Mouse (Mus musculus) forebrain, embryonic 14.5 days (tissue): ENCODE results near the gene Optn. TPM values are rescaled to one million over a fixed set of nuclear protein-coding genes. Genes with fewer than 3 reads are reported as not detected.

Experiments used
- ATAC-seq: fragments of 200-750 bp; cut with Nextera tagmentation; 2 replicates; pipeline ENCODE4 v1.8.0; 2017; ENCODE audit warnings: mild to moderate bottlenecking, moderate library complexity
- DNase-seq: peaks from one replicate; pipeline ENCODE4 v3.0.0-alpha.2; 2015; ENCODE audit warnings: low spot score
- H3K27ac ChIP-seq: fragments of 300-500 bp; sonication (generic); 2 replicates; pipeline ENCODE4 v1.5.1; 2014; ENCODE audit warnings: low read depth, mild to moderate bottlenecking, control low read depth, low read length, moderate library complexity
- H3K27me3 ChIP-seq: fragments of 300-500 bp; sonication (generic); replicated peaks from 2 replicates; pipeline ENCODE4 v1.6.1; 2014; ENCODE audit warnings: low read length, control low read depth, mixed read lengths; ENCODE audit not compliant: control insufficient read depth, insufficient read depth
- H3K36me3 ChIP-seq: fragments of 300-500 bp; sonication (generic); 2 replicates; pipeline ENCODE4 v1.6.1; 2014; ENCODE audit warnings: low read length, control low read depth; ENCODE audit not compliant: control insufficient read depth, insufficient read depth
- H3K4me1 ChIP-seq: fragments of 300-500 bp; sonication (generic); 2 replicates; pipeline ENCODE4 v1.6.1; 2014; ENCODE audit warnings: antibody characterized with exemption, low read length, control low read depth; ENCODE audit not compliant: control insufficient read depth, insufficient read depth
- H3K4me2 ChIP-seq: fragments of 300-500 bp; sonication (generic); 2 replicates; pipeline ENCODE4 v1.6.1; 2014; ENCODE audit warnings: mild to moderate bottlenecking, control low read depth, low read length
- H3K4me3 ChIP-seq: fragments of 300-500 bp; sonication (generic); 2 replicates; pipeline ENCODE4 v1.5.1; 2014; ENCODE audit warnings: low read depth, low read length, control low read depth
- H3K9ac ChIP-seq: fragments of 300-500 bp; sonication (generic); 2 replicates; pipeline ENCODE4 v1.6.1; 2014; ENCODE audit warnings: mild to moderate bottlenecking, low read length, control low read depth, moderate library complexity
- H3K9me3 ChIP-seq: fragments of 300-500 bp; sonication (generic); replicated peaks from 2 replicates; pipeline ENCODE4 v1.6.1; 2016; ENCODE audit warnings: low read length, control low read depth, mixed read lengths; ENCODE audit not compliant: control insufficient read depth
- WGBS: fragments of 180-500 bp; shearing (Covaris S2); extraction: QIAGEN DNeasy Blood & Tissue Kit; methylation state at CpG from one replicate; pipeline ENCODE4 v1.1.7; 2014; 5-methylcytosine and 5-hydroxymethylcytosine counted together
- polyA plus RNA-seq: library from polyadenylated mRNA; unstranded; fragments of >200 nt; fragmentation: Nextera tagmentation; extraction: Ambion mirVana; gene quantifications from 2 replicates; pipeline ENCODE4 v1.2.1, GENCODE M21; 2014

Optn gene
- polyA plus RNA-seq, 1 experiment from 2014 or later, result 4.5 TPM

DNA sequence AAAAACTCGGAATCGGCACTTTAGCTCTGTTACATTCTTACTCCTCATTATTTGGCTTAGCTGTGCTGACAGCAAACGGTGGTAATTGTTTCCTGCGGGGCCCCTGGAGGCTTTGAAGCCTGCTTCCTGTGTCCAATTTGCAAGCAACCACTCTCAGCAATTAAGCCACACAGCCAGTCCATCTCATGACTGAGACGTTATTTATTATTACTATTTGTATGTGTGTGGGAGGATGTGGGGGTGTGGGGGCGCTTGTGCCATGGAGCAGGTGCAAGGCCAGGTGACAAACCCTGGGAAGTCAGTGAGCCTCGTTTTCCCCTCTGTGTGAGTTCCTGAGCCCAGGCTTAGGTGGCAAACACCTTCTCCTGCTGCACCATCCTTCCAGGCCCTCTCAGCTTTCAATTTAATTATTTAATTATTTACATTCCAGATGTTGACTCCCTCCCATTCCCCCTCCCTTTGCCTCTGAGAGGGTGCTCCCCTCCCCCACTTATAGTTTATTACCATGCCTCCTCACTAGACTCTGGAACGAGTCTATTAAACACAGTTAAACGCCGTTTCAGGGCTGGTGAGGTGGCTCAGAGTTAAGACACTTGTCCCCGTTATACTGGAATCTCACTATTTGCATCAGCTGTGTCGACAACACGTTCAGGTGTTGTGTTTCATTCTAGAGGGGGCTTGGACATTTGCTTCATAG is 18.4 kb downstream of the Optn start:
- Histone ChIP-seq H3K36me3 (no peaks in the 10 kb centered on the region), H3K4me2 (no peak overlapping the region), H3K27me3 (no peaks in the 10 kb centered on the region), H3K9ac (no peak overlapping the region), H3K27ac (no peak overlapping the region), H3K4me1 (no peaks in the 10 kb centered on the region; the same call in 1 of the 2 replicates), H3K4me3 (no peak overlapping the region), H3K9me3 (no peaks in the 10 kb centered on the region)
- 26% methylated on average over 13 of the region's 13 CpGs for WGBS
- DNase-seq (peak; percentile 50), ATAC-seq (no peak)

DNA sequence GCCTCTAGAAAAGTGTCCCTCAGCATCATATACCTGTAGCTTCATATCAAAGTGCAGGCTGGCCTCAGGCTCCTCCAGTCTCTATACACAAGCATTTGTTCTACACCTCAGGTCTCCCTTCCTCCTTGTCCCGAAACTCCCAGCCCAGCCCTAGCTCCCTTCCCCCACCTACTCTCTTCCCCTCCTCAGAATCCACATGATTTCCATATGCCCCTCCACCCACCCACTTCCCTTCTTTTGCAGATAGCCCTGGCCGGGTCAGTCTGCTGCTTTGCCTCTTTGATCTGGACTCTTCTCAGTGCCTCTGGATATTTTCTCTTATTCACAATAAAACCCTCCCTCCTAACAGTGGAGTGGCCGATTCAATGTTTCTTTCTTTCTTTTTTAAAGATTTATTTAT is 19.5 kb downstream of the Optn start:
- Histone ChIP-seq H3K27ac (no peak overlapping the region), H3K9me3 (no peaks in the 10 kb centered on the region), H3K4me2 (no peak overlapping the region), H3K36me3 (no peaks in the 10 kb centered on the region), H3K9ac (no peak overlapping the region), H3K4me3 (no peak overlapping the region), H3K27me3 (no peaks in the 10 kb centered on the region), H3K4me1 (no peaks in the 10 kb centered on the region; the same call in 1 of the 2 replicates)
- WGBS, result 68% methylated on average over 3 of the region's 3 CpGs
- no peak for DNase-seq
- ATAC-seq, result no peak

DNA sequence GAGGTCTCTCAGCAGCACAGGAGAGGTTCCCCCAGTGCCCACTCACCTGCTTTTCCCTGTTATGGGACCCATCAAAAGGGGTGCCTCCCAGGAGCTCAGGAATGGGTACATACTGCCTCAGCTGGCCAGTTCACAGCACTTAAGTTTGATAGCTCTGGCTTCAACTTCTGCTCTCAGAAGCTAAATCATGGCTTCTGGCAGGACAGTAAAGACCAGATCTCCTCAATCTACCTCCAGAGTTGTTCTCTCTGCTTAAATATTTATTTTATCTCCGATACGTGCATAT is 20.4 kb downstream of the Optn start:
- no peak for DNase-seq
- Histone ChIP-seq H3K9me3 (no peaks in the 10 kb centered on the region), H3K27ac (no peak overlapping the region), H3K27me3 (no peaks in the 10 kb centered on the region), H3K9ac (no peak overlapping the region), H3K36me3 (no peaks in the 10 kb centered on the region), H3K4me1 (peaks cover under 1% of the 10 kb centered on the region), H3K4me3 (no peak overlapping the region), H3K4me2 (no peak overlapping the region)
- ATAC-seq, result no peak
- WGBS, result 88% methylated on average over 2 of the region's 2 CpGs

DNA sequence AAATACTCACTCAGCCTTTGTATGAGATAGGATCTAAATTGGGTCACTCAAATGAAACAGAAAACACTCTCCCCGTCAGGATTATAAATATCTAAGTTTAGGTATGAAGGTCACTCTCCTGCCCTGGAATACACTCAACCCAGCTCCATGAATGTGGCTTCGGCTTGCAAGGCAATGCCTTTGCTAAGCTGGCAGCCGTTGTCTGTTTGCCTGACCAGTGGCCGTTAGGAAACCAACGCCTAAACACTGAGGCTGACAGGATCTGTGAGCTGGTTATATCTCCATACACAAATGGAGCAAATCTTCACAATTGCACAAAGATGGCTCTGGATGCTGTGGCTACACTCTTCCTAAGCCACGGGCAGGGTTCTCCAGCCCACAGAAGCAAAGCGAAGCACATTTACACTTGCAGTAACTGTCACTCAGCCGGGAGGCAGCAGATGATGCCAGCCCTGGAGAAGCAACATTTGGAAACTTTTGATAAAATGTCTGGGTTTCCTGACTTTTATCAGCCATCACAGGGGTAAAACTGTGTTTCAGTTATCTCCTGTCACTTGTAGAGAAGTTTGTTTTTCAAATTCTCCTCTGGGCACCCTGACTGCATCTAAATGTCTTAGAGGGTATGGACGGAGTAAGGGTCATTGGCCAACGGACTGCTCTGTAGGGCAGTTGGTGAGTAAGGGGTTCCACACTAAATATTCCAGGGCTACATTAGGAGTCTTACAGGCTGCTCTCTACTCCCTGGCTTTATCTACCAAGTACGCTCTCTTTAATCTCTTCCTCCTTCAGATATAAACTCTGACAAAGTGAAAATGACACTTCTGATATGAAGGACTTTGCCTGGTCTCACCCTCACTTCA is 21.0 kb downstream of the Optn start:
- Histone ChIP-seq H3K9ac (no peak overlapping the region), H3K27ac (no peak overlapping the region), H3K4me1 (peaks cover 6% of the 10 kb centered on the region), H3K36me3 (no peaks in the 10 kb centered on the region), H3K4me2 (no peak overlapping the region), H3K4me3 (no peak overlapping the region), H3K9me3 (no peaks in the 10 kb centered on the region), H3K27me3 (no peaks in the 10 kb centered on the region)
- no peak for ATAC-seq
- DNase-seq, result no peak
- 80% methylated on average over 11 of the region's 11 CpGs for WGBS

DNA sequence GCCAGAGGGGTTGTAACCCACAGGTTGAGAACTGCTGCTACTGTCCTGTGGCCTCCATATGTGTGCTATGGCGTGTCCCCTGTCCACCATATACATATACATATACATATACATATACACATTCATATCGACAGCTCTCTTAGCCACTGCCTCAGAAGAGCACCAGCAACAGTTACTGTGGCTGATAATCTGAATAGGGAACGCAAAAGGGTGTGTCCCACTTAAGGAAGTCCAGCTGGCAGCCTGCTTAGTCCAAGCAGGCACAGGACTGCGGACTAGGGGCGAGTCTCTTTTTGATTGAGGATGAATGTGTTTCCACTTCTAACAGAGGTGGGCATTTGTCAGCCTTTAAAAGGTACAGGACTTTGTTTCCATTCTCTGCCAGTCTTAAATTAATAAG is 22.0 kb downstream of the Optn start:
- 86% methylated on average over 5 of the region's 5 CpGs for WGBS
- Histone ChIP-seq H3K4me3 (no peak overlapping the region), H3K36me3 (no peaks in the 10 kb centered on the region), H3K27me3 (no peaks in the 10 kb centered on the region), H3K9ac (no peak overlapping the region), H3K9me3 (no peaks in the 10 kb centered on the region), H3K27ac (no peak overlapping the region), H3K4me1 (peaks cover 8% of the 10 kb centered on the region), H3K4me2 (no peak overlapping the region)
- ATAC-seq, result no peak
- DNase-seq, result no peak

DNA sequence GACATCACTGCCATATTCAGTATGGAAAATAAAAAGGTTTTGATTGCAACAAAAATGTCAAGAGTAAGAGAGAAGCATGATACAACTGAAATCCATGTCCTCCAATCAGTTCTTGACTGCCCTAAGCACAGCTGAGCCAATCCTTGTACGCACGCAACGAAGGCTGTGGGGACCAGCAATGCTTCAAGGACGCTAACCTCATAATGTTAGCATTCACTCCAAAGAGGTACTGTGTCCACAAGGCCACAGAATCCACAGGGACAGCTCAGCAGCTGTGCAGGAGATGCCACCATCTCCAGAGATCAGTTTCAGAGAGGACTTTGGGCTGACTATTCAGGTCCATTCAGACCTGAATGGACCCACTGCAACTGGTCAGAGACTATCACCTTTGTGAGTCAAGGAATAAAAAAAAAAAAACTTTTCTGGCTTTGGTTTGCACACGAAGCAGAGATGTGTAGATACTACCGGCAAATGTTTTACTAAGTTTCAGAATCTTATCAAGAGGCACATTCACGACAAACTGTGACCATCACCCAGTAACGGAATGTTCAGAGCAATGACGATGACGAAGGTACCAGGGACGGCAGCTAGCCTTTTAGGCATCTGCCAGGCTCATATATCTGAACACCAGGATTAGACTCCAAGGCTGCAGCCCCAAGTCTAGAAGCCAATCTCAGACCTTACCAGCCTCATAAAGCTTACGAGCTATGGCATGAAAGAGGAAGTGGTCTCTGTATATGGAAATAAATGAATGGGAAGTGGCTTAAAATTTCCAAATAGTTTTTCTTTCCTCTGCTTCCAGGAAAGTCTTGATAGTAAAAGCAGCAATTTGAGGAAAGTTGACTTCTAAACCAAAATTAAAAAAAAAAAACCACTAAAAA is 23.3 kb downstream of the Optn start:
- no peaks in the 10 kb centered on the region for H3K9me3 ChIP-seq
- H3K27me3 ChIP-seq, result no peaks in the 10 kb centered on the region
- H3K4me2 ChIP-seq, result no peak overlapping the region
- ATAC-seq (no peak), DNase-seq (no peak)
- H3K4me3 ChIP-seq, result no peak overlapping the region
- no peaks in the 10 kb centered on the region for H3K36me3 ChIP-seq
- WGBS, result 89% methylated on average over 12 of the region's 12 CpGs
- no peak overlapping the region for H3K27ac ChIP-seq
- H3K9ac ChIP-seq, result no peak overlapping the region
- peaks cover 8% of the 10 kb centered on the region for H3K4me1 ChIP-seq

DNA sequence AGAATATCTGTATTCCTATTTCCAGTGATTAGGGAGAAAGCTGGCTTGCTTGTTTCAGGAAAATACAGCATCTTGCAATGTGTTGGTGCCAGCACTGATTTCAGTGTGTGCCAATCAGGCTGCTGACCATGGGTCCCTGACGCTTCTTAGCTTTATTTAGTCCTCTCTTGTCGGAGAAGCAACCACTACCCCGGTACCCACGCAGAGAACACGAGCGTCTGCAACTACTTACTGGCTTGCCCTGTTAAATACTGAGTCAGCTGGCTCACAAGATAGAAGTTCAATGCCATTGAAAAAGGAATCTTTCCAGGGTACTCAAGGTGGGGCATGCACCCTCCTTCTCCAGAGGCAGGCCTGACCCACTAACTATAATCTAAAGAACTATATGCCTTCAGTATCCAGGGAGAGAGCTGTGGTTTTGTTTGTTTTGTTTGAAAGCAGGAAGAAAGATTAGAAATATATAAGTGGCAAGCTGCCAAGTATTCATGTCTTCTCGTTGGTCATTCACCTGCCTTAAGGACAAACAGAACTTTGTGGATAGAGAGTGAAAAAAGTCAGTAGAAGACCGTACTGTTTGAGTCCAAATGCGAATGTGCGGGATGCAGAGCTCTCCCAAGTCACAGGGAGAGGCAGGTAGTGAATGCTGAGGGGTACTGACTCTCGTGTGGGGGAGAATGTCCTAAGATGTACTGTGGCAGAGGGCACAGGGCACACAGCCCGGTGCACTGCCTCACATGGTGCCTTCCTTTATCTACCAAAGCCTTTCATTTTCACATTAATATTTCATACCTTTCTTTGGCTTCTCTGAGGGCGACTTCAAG is 24.3 kb downstream of the Optn start:
- WGBS, result 83% methylated on average over 13 of the region's 13 CpGs
- DNase-seq (no peak), ATAC-seq (no peak)
- H3K4me3 ChIP-seq, result no peak overlapping the region
- no peaks in the 10 kb centered on the region for H3K9me3 ChIP-seq
- H3K27me3 ChIP-seq, result no peaks in the 10 kb centered on the region
- no peaks in the 10 kb centered on the region for H3K36me3 ChIP-seq
- H3K9ac ChIP-seq, result no peak overlapping the region
- H3K4me1 ChIP-seq, result peaks cover 8% of the 10 kb centered on the region
- no peak overlapping the region for H3K27ac ChIP-seq
- H3K4me2 ChIP-seq, result no peak overlapping the region

DNA sequence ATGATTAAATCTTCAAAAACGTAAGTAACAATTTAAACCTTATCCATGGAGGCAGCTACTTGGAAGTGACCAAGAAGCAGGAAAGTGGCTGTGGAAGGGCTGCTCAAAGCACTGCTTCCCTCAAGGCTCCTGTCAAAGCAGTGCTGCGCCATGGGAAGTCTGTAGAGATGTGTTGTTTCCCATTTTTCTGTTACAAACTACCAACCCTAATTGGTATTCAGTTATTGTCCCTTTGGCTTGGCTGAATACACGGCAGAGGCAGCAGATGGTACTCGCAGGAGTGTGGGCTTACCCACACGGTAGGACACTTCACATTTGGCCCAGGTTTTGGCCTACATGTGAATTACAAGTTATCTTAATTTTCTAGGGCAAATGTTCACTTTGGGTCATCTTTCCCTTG is 25.5 kb downstream of the Optn start:
- WGBS, result 40% methylated on average over 5 of the region's 5 CpGs
- H3K36me3 ChIP-seq, result no peaks in the 10 kb centered on the region
- no peak overlapping the region for H3K9ac ChIP-seq
- no peak overlapping the region for H3K4me2 ChIP-seq
- ATAC-seq (peak; percentile 58), DNase-seq (peak; percentile 62)
- peaks cover 8% of the 10 kb centered on the region for H3K4me1 ChIP-seq
- no peak overlapping the region for H3K27ac ChIP-seq
- H3K27me3 ChIP-seq, result no peaks in the 10 kb centered on the region
- H3K4me3 ChIP-seq, result no peak overlapping the region
- H3K9me3 ChIP-seq, result no peaks in the 10 kb centered on the region
